8 mouse cellular contexts compared by ENCODE assay signal in genomic region chr9:78520127-78520779, GRCm38 (mm10). TPM values are rescaled to one million over a fixed set of nuclear protein-coding genes. Genes with fewer than 3 reads are reported as not detected.
DNase-seq lines count a peak whose midpoint lies in the region; ATAC-seq and TF ChIP-seq lines count a peak whose summit lies in the region.

No protein-coding gene starts in this region.

- TF ChIP-seq EP300 in heart, adult 2 months (IDR thresholded peaks at IDR 0.05; ENCODE audit: insufficient read depth, low read depth, low read length) = no peak

- H3K9ac ChIP-seq in heart, adult 2 months (ENCODE audit: low read depth, low read length) = no peak overlapping the region
- H3K9ac ChIP-seq in hindbrain, embryonic 12.5 days = peak overlapping the region; percentile 66
- H3K9ac ChIP-seq in limb, embryonic 14.5 days (ENCODE audit: low read depth, low read length, severe bottlenecking) = peak overlapping the region; percentile 58

- H3ac ChIP-seq in myocyte (ENCODE audit: control insufficient read depth, insufficient read length) = no peak overlapping the region

- 21% methylated on average over 15 of the region's 15 CpGs for WGBS in heart, adult 2 months
- WGBS in hindbrain, embryonic 12.5 days = 4% methylated on average over 15 of the region's 15 CpGs
- 4% methylated on average over 15 of the region's 15 CpGs for WGBS in limb, embryonic 14.5 days

- peak overlapping the region; percentile 44 for H3K4me3 ChIP-seq in heart, adult 2 months
- H3K4me3 ChIP-seq in hindbrain, embryonic 12.5 days = peak overlapping the region; percentile 48
- peak overlapping the region; percentile 39 for H3K4me3 ChIP-seq in limb, embryonic 14.5 days (replicated peaks; ENCODE audit: low read length)
- peak overlapping the region; percentile 37 for H3K4me3 ChIP-seq in myocyte

- ATAC-seq in hindbrain, embryonic 12.5 days (ENCODE audit: low FRiP score) = peak; percentile 90
- ATAC-seq in limb, embryonic 14.5 days (ENCODE audit: low FRiP score, low read depth) = peak; percentile 75

- no peaks in the 10 kb centered on the region for H3K36me3 ChIP-seq in heart, adult 2 months (ENCODE audit: control insufficient read depth, insufficient read depth, low read length)
- H3K36me3 ChIP-seq in hindbrain, embryonic 12.5 days = 0 out of 2 replicates have a peak, but pooled peaks cover 2% of the 10 kb centered on the region
- H3K36me3 ChIP-seq in limb, embryonic 14.5 days (ENCODE audit: control insufficient read depth, insufficient read depth, low read length) = no peaks in the 10 kb centered on the region
- H3K36me3 ChIP-seq in myocyte (ENCODE audit: control insufficient read depth, insufficient read depth) = no peaks in the 10 kb centered on the region

- no peak for TF ChIP-seq CTCF in heart, adult 2 months (IDR thresholded peaks at IDR 0.05)

- intact Hi-C loops in heart, adult 2 months (cut with DNase I) = no loop called here

- no peak for DNase-seq in heart, adult 2 months
- no peak for DNase-seq in heart, adult 11 months
- peak; percentile 98 for DNase-seq in embryo, embryonic 10.5 days (ENCODE audit: low spot score)
- peak; percentile 58 for DNase-seq in limb, embryonic 14.5 days (ENCODE audit: low spot score)
- DNase-seq in layer of hippocampus, adult 9-10 months (ENCODE audit: low spot score) = no peak
- DNase-seq in frontal cortex, postnatal 14 days (ENCODE audit: low spot score in 2 of 2) = no peak

- H3K9me3 ChIP-seq in hindbrain, embryonic 12.5 days (replicated peaks) = no peaks in the 10 kb centered on the region
- no peaks in the 10 kb centered on the region for H3K9me3 ChIP-seq in limb, embryonic 14.5 days (ENCODE audit: control insufficient read depth, low read length)

- H3K79me2 ChIP-seq in heart, adult 2 months (replicated peaks; ENCODE audit: control insufficient read depth, insufficient read depth, low read length) = no peaks in the 10 kb centered on the region
- H3K79me2 ChIP-seq in myocyte (ENCODE audit: control insufficient read depth, insufficient read depth) = no peaks in the 10 kb centered on the region

- TF ChIP-seq POLR2A in heart, adult 2 months (IDR thresholded peaks at IDR 0.05; ENCODE audit: insufficient read depth, low read depth, low read length) = no peak
- TF ChIP-seq POLR2A in limb, embryonic 14.5 days (IDR thresholded peaks at IDR 0.05; ENCODE audit: borderline replicate concordance, extremely low read depth, insufficient read depth, insufficient read length) = no peak
- no peak for TF ChIP-seq POLR2A in myocyte (IDR thresholded peaks at IDR 0.05; ENCODE audit: insufficient read length, low read depth)

- H3K4me2 ChIP-seq in hindbrain, embryonic 12.5 days (replicated peaks) = peak overlapping the region; percentile 86
- peak overlapping the region; percentile 88 for H3K4me2 ChIP-seq in limb, embryonic 14.5 days (replicated peaks; ENCODE audit: low read depth, low read length, severe bottlenecking)
- peak overlapping the region; percentile 86 for H3K4me2 ChIP-seq in myocyte (ENCODE audit: low read depth)

- no peaks in the 10 kb centered on the region for H3K27me3 ChIP-seq in heart, adult 2 months (ENCODE audit: control insufficient read depth, insufficient read depth, low read length)
- H3K27me3 ChIP-seq in hindbrain, embryonic 12.5 days = no peaks in the 10 kb centered on the region
- no peaks in the 10 kb centered on the region for H3K27me3 ChIP-seq in limb, embryonic 14.5 days (ENCODE audit: control insufficient read depth, insufficient read depth, low read length)
- no peaks in the 10 kb centered on the region for H3K27me3 ChIP-seq in myocyte (ENCODE audit: control insufficient read depth, insufficient read depth, insufficient read length)

- no peaks in the 10 kb centered on the region for H3K4me1 ChIP-seq in heart, adult 2 months (ENCODE audit: control insufficient read depth, insufficient read depth, low read length)
- H3K4me1 ChIP-seq in hindbrain, embryonic 12.5 days = peaks cover 15% of the 10 kb centered on the region
- H3K4me1 ChIP-seq in limb, embryonic 14.5 days (ENCODE audit: control insufficient read depth, insufficient read depth, low read length) = peaks cover 16% of the 10 kb centered on the region

- no peak overlapping the region for H3K27ac ChIP-seq in heart, adult 2 months
- peak overlapping the region; percentile 82 for H3K27ac ChIP-seq in hindbrain, embryonic 12.5 days
- 0 out of 2 replicates have a peak overlapping the region, but pooled peaks have one; percentile 3 for H3K27ac ChIP-seq in limb, embryonic 14.5 days (replicated peaks; ENCODE audit: low read depth, low read length)

TF ChIP-seq in myocyte, 11 proteins besides CTCF, POLR2A, EP300 and RAD21:
- TF ChIP-seq POLR2AphosphoS2 (IDR thresholded peaks at IDR 0.05; ENCODE audit: insufficient read length, low read depth) = no peak
- TF ChIP-seq SRF (IDR thresholded peaks at IDR 0.05; ENCODE audit: control insufficient read depth, insufficient read length, low read depth) = no peak
- TF ChIP-seq TCF12 (IDR thresholded peaks at IDR 0.05; ENCODE audit: insufficient read depth, poor library complexity, severe bottlenecking) = no peak
- TF ChIP-seq MYOG (IDR thresholded peaks at IDR 0.05; ENCODE audit: control insufficient read depth in 1 of 3, insufficient read depth in 1 of 3, insufficient read length in 2 of 3, low read depth in 2 of 3) = no peak
- no peak for TF ChIP-seq E2F4 (IDR thresholded peaks at IDR 0.05; ENCODE audit: insufficient read depth)
- TF ChIP-seq MYOD1 (IDR thresholded peaks at IDR 0.05; ENCODE audit: control insufficient read depth in 1 of 3, insufficient read length in 2 of 3, low read depth in 2 of 3) = no peak
- TF ChIP-seq MAX (IDR thresholded peaks at IDR 0.05; ENCODE audit: low read depth) = no peak
- TF ChIP-seq TCF3 (IDR thresholded peaks at IDR 0.05; ENCODE audit: insufficient read length, low read depth) = no peak
- TF ChIP-seq USF1 (IDR thresholded peaks at IDR 0.05; ENCODE audit: low read depth) = no peak
- no peak for TF ChIP-seq CEBPB (IDR thresholded peaks at IDR 0.05; ENCODE audit: insufficient read depth, poor library complexity, severe bottlenecking)
- TF ChIP-seq REST (IDR thresholded peaks at IDR 0.05; ENCODE audit: insufficient read depth, insufficient read length) = no peak

RNA-seq across cellular contexts. Expression of gene Eef1a1, which starts 31.3 kb away (rescaled TPM):
- 1,000 to 10,000 TPM in 1 of 2 experiments, 100 to 1,000 TPM in 1; 970 to 1,045 TPM for total RNA-seq in heart, adult 2 months (2021)
- polyA plus RNA-seq in heart, adult 2 months (2012; rRNA removed) = 901 and 1,346 TPM in 2 replicates
- 3,262 and 3,359 TPM in 2 replicates for polyA plus RNA-seq in hindbrain, embryonic 12.5 days (2016; fragmentation: Nextera tagmentation; extraction: Ambion mirVana)
- polyA plus RNA-seq in limb, embryonic 14.5 days (2012; rRNA removed) = 7,521 and 9,083 TPM in 2 replicates
- polyA plus RNA-seq in limb, embryonic 14.5 days (2014; fragmentation: Nextera tagmentation; extraction: Ambion mirVana) = 6,070 and 6,314 TPM in 2 replicates
- polyA plus RNA-seq in myocyte (2012; fragmentation: generic; extraction: Trizol) = 8,203 TPM

Comparison
In these comparisons a context has a peak if more than half of its experiments do, and no peak if none do; other contexts are left out.
1. DNase-seq: peak in embryo, embryonic 10.5 days (single experiment) and limb, embryonic 14.5 days (single experiment); none in heart, adult 2 months (0 of 2), heart, adult 11 months (single experiment), layer of hippocampus, adult 9-10 months (single experiment) and frontal cortex, postnatal 14 days (0 of 2).
2. Peak in every context shown above with its lines, with median percentiles within 50 percentile points of each other: H3K4me3 ChIP-seq and H3K4me2 ChIP-seq.